8 mouse cellular contexts compared by ENCODE assay signal in genomic region chr11:86484910-86485510, GRCm38 (mm10). TPM values are rescaled to one million over a fixed set of nuclear protein-coding genes. Genes with fewer than 3 reads are reported as not detected.
DNase-seq lines count a peak whose midpoint lies in the region; ATAC-seq lines count a peak whose summit lies in the region.

No protein-coding gene starts in this region.

- H3K36me3 ChIP-seq in kidney, embryonic 15.5 days: peaks cover 13% of the 10 kb centered on the region; the same call in 1 of the 2 replicates
- H3K36me3 ChIP-seq in midbrain, embryonic 13.5 days: peaks cover 7% of the 10 kb centered on the region

- H3K9ac ChIP-seq in kidney, embryonic 15.5 days: peak overlapping the region; percentile 70
- peak overlapping the region; percentile 73 for H3K9ac ChIP-seq in midbrain, embryonic 13.5 days (replicated peaks)

- H3K4me2 ChIP-seq in kidney, embryonic 15.5 days: peak overlapping the region; percentile 82
- H3K4me2 ChIP-seq in midbrain, embryonic 13.5 days (replicated peaks): peak overlapping the region; percentile 78

- H3K9me3 ChIP-seq in kidney, embryonic 15.5 days (replicated peaks): no peaks in the 10 kb centered on the region
- no peaks in the 10 kb centered on the region for H3K9me3 ChIP-seq in midbrain, embryonic 13.5 days

- DNase-seq in heart, adult 11 months: peak; percentile 96
- DNase-seq in heart, adult 8-10 months (ENCODE audit: low spot score): no peak
- DNase-seq in cerebellum, postnatal 25 days: peak; percentile 69 to 72
- DNase-seq in gastrocnemius, postnatal 10 days: peak; percentile 49
- peak; percentile 60 for DNase-seq in liver
- DNase-seq in spleen, postnatal 4 days (ENCODE audit: low spot score in 2 of 2): peak; percentile 42 to 81

- peaks cover 13% of the 10 kb centered on the region for H3K4me1 ChIP-seq in kidney, embryonic 15.5 days
- peaks cover 9% of the 10 kb centered on the region for H3K4me1 ChIP-seq in midbrain, embryonic 13.5 days (replicated peaks)

- under 1% methylated on average over 25 of the region's 25 CpGs for WGBS in kidney, embryonic 15.5 days
- WGBS in midbrain, embryonic 13.5 days: under 1% methylated on average over 25 of the region's 25 CpGs

- H3K27me3 ChIP-seq in kidney, embryonic 15.5 days: no peaks in the 10 kb centered on the region
- H3K27me3 ChIP-seq in midbrain, embryonic 13.5 days: no peaks in the 10 kb centered on the region

- H3K27ac ChIP-seq in kidney, embryonic 15.5 days: peak overlapping the region; percentile 91
- H3K27ac ChIP-seq in midbrain, embryonic 13.5 days: peak overlapping the region; percentile 79

- ATAC-seq in kidney, embryonic 15.5 days (replicated peaks; ENCODE audit: low FRiP score): peak; percentile 50
- ATAC-seq in midbrain, embryonic 13.5 days: peak; percentile 67

- H3K4me3 ChIP-seq in kidney, embryonic 15.5 days (replicated peaks): peak overlapping the region; percentile 68
- H3K4me3 ChIP-seq in midbrain, embryonic 13.5 days (replicated peaks): peak overlapping the region; percentile 64

RNA-seq across cellular contexts. Expression of gene Rnft1, which starts 0.6 kb away (rescaled TPM):
- 10 to 100 TPM; 25.4 to 30.0 (median 29.3) TPM for total RNA-seq in heart, adult 8-10 months (2022)
- total RNA-seq in gastrocnemius, postnatal 10 days (2021): 10 to 100 TPM; 43.5 to 55.6 TPM
- polyA plus RNA-seq in kidney, embryonic 15.5 days (2015; fragmentation: Nextera tagmentation; extraction: Ambion mirVana): 42.3 and 45.9 TPM in 2 replicates
- 15.0 and 19.0 TPM in 2 replicates for polyA plus RNA-seq in midbrain, embryonic 13.5 days (2015; fragmentation: Nextera tagmentation; extraction: Ambion mirVana)

RNA-seq across cellular contexts. Expression of gene Rps6kb1, which starts 59.6 kb away (rescaled TPM):
- total RNA-seq in heart, adult 8-10 months (2022): 10 to 100 TPM; 16.5 to 24.5 (median 23.9) TPM
- total RNA-seq in gastrocnemius, postnatal 10 days (2021): 10 to 100 TPM; 36.8 to 43.3 TPM
- 60.9 and 70.7 TPM in 2 replicates for polyA plus RNA-seq in kidney, embryonic 15.5 days (2015; fragmentation: Nextera tagmentation; extraction: Ambion mirVana)
- polyA plus RNA-seq in midbrain, embryonic 13.5 days (2015; fragmentation: Nextera tagmentation; extraction: Ambion mirVana): 56.9 and 63.2 TPM in 2 replicates

RNA-seq across cellular contexts. Expression of gene Tubd1, which starts 59.8 kb away (rescaled TPM):
- total RNA-seq in heart, adult 8-10 months (2022): 1 to 10 TPM; 5.4 to 6.2 (median 5.8) TPM
- total RNA-seq in gastrocnemius, postnatal 10 days (2021): 1 to 10 TPM; 3.5 to 3.7 TPM
- polyA plus RNA-seq in kidney, embryonic 15.5 days (2015; fragmentation: Nextera tagmentation; extraction: Ambion mirVana): 10.3 and 10.5 TPM in 2 replicates
- 6.2 and 7.9 TPM in 2 replicates for polyA plus RNA-seq in midbrain, embryonic 13.5 days (2015; fragmentation: Nextera tagmentation; extraction: Ambion mirVana)
